Mouse (Mus musculus): ENCODE measurements at regions not wholly inside any gene's neighbourhood (a gene's known extent, or its start where the extent isn't known, plus 50 kb on each side); places are given as distances from the start of the nearest gene placed in this dataset.

DNA sequence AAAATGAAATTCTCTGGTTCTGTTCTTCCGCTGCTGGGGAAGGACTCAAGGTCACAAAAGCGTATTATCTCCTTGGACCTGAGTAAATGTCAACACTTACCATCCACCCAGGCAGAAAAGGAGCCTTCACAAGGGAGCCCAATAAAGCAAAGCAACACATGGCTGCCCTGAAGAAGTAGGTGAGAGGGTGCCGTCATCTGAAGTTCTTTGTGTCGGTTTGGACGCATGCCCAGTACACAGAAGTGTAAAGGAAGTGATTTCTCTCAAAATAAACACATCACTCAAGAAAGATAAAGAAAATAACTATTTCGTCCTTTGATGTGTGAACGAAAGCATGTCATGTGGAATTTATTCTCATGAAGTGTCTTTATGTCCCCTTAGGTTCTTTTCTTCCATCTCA lies 559.0 kb upstream of the A1bg start:
- TF ChIP-seq POLR2A (IDR thresholded peaks at IDR 0.05; ENCODE audit: borderline replicate concordance, control insufficient read depth, low read depth, low read length) (no peak), CTCF (IDR thresholded peaks at IDR 0.05; ENCODE audit: control insufficient read depth, insufficient read depth, low read length) (no peak)
